Mouse (Mus musculus) liver, embryonic 12.5 days (tissue): ENCODE measurements around the gene Acbd6. TPM values are rescaled to one million over a fixed set of nuclear protein-coding genes. Genes with fewer than 3 reads are reported as not detected.
A peak's percentile ranks its signal among the peaks of the same experiment; 100 is the strongest.

ENCODE experiments used
- ATAC-seq: fragments of 200-750 bp; cut with Nextera tagmentation; 2 replicates; pipeline ENCODE4 v1.8.0; 2017; ENCODE audit warnings: moderate number of reproducible peaks, mild to moderate bottlenecking, moderate library complexity
- H3K27ac ChIP-seq: fragments of 300-500 bp; sonication (generic); 2 replicates; pipeline ENCODE4 v1.5.1; 2016; ENCODE audit warnings: mild to moderate bottlenecking
- H3K27me3 ChIP-seq: fragments of 300-500 bp; sonication (generic); replicated peaks from 2 replicates; pipeline ENCODE4 v1.6.1; 2016; ENCODE audit warnings: mild to moderate bottlenecking, moderate library complexity
- H3K36me3 ChIP-seq: fragments of 300-500 bp; sonication (generic); 2 replicates; pipeline ENCODE4 v1.6.1; 2016; ENCODE audit warnings: mild to moderate bottlenecking, moderate library complexity
- H3K4me1 ChIP-seq: fragments of 300-500 bp; sonication (generic); 2 replicates; pipeline ENCODE4 v1.6.1; 2016
- H3K4me2 ChIP-seq: fragments of 300-500 bp; sonication (generic); 2 replicates; pipeline ENCODE4 v1.6.1; 2016; ENCODE audit warnings: mild to moderate bottlenecking, moderate library complexity
- H3K4me3 ChIP-seq: fragments of 300-500 bp; sonication (generic); 2 replicates; pipeline ENCODE4 v1.5.1; 2016; ENCODE audit warnings: mild to moderate bottlenecking, moderate library complexity
- H3K9ac ChIP-seq: fragments of 300-500 bp; sonication (generic); 2 replicates; pipeline ENCODE4 v1.6.1; 2016; ENCODE audit warnings: mild to moderate bottlenecking, moderate library complexity
- H3K9me3 ChIP-seq: fragments of 300-500 bp; sonication (generic); replicated peaks from 2 replicates; pipeline ENCODE4 v1.6.1; 2016; ENCODE audit warnings: mild to moderate bottlenecking, moderate library complexity
- WGBS: fragments of 180-500 bp; shearing (Covaris S2); methylation state at CpG from one replicate; pipeline ENCODE4 v1.1.7; 2016; ENCODE audit not compliant: insufficient replicate concordance; 5-methylcytosine and 5-hydroxymethylcytosine counted together
- polyA plus RNA-seq: library from polyadenylated mRNA; unstranded; fragments of >200 nt; fragmentation: Nextera tagmentation; extraction: Ambion mirVana; gene quantifications from 2 replicates; pipeline ENCODE4 v1.2.1, GENCODE M21; 2016

Acbd6 gene
- 87.7 and 88.9 TPM in 2 replicates for polyA plus RNA-seq

DNA sequence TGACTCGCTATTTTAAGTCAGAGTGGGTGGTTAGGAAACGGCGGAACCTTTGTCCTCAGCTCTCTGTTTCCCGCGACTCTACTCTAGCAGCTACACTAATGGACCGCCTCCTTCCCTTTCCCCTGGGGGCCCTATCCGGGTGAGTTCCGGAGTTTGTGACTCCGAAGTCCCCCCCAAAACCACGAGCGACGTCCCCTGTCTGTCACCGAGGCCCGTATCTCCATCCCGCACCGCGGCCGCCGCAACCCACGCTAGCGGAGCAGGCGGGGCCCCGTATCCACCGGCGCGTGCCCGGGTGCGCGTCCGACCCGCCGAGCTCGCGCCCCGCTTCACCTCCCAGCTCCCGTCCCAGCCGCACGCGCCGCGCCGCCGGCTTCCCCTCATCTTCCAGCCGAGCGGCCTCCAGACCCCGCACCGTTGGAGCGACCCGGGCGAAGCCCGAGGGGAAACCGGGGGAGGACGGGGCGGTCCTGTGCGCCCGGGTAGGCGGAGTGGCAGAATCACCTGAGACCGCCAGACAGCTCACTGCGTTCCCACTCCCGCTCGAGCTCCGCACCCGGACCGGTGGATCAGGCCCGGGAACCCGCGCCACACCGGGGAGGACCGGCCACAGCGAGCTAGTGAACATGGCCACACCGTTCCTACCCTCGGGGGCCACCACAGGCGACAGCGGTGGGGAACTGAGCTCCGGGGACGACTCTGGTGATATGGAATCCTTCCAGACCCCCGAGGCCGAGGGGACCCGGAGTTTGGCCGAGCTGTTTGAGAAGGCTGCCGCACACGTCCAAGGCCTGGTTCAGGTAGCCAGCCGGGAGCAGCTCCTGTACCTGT, at the start of gene Acbd6:
Gene Acbd6, plus strand, starts transcription at position 109 of the 831 bp plus-strand sequence.
- H3K4me1 ChIP-seq, result peaks cover 45% of the 10 kb centered on the region
- peak within 1 kb of the TSS; percentile 80 for H3K4me2 ChIP-seq
- WGBS, result under 1% methylated on average over 83 of the region's 83 CpGs
- peak within 1 kb of the TSS; percentile 83 for H3K27ac ChIP-seq
- no peaks in the 10 kb centered on the region for H3K36me3 ChIP-seq
- H3K9me3 ChIP-seq, result no peaks in the 10 kb centered on the region
- H3K9ac ChIP-seq, result peak within 1 kb of the TSS; percentile 94
- peak within 1 kb of the TSS; percentile 99 for H3K4me3 ChIP-seq
- ATAC-seq, result peak; percentile 82
- no peaks in the 10 kb centered on the region for H3K27me3 ChIP-seq

DNA sequence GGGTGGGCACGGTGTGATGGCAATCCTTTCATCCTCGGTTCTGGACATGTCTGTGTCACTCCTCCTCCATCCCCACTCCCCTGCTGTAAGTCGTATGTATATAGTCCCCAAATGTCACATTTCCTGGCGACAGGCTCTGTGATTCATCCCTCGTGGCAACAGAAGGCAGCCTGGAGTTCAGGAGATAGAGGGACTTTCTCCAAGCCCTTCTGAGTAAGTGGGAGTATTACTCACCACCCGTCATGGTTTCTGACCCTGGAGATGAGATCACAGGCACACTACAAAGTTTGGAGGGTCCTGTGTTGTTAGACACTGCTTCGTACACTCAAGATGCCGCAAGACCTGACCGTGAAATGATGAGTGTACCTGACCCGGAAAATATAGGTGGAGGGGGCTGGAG, 47.7 kb upstream of the Acbd6 start:
- no peaks in the 10 kb centered on the region for H3K9me3 ChIP-seq
- H3K27ac ChIP-seq, result no peak overlapping the region
- no peak overlapping the region for H3K4me3 ChIP-seq
- no peaks in the 10 kb centered on the region for H3K36me3 ChIP-seq
- H3K9ac ChIP-seq, result no peak overlapping the region
- no peak overlapping the region for H3K4me2 ChIP-seq
- ATAC-seq, result no peak
- 60% methylated on average over 10 of the region's 10 CpGs for WGBS
- no peaks in the 10 kb centered on the region for H3K4me1 ChIP-seq
- peaks cover 13% of the 10 kb centered on the region; the same call in 1 of the 2 replicates for H3K27me3 ChIP-seq

DNA sequence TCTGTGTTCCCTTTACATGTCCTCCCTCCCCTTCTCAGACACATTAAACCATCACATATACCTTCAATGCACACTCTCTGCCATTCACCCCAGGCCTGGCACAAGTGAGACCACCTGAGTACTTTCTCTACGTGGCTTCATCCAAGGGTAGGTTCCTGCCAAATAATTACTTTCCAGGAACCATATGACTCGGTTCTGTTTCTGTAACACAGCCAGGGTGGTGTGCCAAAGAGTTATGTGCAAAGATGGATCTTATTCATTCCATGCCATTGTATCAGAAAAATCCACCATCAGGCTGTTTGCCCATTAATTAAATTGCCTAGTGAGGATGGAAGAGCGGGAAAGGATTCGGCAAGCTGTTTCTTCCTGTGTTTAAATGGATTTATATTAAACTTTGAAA, 42.1 kb upstream of the Acbd6 start:
- WGBS, result 83% methylated on average over 4 of the region's 4 CpGs
- Histone ChIP-seq H3K4me3 (no peak overlapping the region), H3K36me3 (no peaks in the 10 kb centered on the region), H3K4me2 (no peak overlapping the region), H3K4me1 (no peaks in the 10 kb centered on the region), H3K9ac (no peak overlapping the region), H3K27me3 (0 out of 2 replicates have a peak, but pooled peaks cover 5% of the 10 kb centered on the region), H3K9me3 (no peaks in the 10 kb centered on the region), H3K27ac (no peak overlapping the region)
- ATAC-seq, result no peak

DNA sequence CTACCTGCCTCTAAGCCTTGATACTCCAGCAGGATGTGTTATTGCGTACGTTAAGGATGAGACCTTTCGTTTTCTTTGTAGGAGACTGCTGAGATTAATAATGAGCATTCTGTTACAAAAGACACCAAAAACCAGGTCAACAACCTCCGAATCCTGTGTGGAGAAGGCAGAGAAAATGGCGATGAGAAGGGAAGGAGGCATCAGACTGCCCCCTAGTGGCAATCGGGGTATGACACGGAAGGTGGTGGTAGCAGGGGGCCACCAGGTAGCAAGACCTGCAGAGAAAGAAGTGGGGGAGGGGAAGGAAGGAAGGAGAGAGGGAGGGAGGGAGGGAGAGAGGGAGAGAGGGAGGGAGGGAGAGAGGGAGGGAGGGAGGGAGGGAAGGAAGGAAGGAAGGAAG, 41.3 kb upstream of the Acbd6 start:
- H3K9me3 ChIP-seq, result no peaks in the 10 kb centered on the region
- no peak overlapping the region for H3K4me2 ChIP-seq
- ATAC-seq, result no peak

DNA sequence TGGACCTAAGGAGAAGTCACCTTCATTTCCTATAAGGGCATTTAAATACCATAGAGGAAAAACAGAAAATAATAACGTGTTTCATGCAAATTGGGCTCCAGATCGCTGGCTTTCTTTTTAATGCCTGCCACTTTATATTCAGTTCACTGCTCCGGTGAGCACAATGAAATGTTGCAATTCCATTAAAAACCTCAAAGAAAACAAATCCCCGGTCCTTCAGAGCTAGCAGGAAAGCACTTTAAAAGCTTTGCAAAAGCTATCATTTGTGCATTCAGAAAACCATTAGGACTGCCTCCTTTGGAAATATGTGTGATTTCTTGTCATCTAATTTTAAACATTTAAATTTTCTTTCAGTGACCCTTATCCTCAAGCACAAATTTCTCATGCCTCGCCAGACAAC, 40.9 kb upstream of the Acbd6 start:
- no peaks in the 10 kb centered on the region for H3K9me3 ChIP-seq
- no peak for ATAC-seq

More for the DNA sequence above, 41.3 kb upstream of the Acbd6 start:
- H3K27me3 ChIP-seq, result no peaks in the 10 kb centered on the region
- no peak overlapping the region for H3K4me3 ChIP-seq
- no peaks in the 10 kb centered on the region for H3K36me3 ChIP-seq
- no peak overlapping the region for H3K27ac ChIP-seq
- H3K9ac ChIP-seq, result no peak overlapping the region
- WGBS, result 37% methylated on average over 7 of the region's 7 CpGs
- no peaks in the 10 kb centered on the region for H3K4me1 ChIP-seq

DNA sequence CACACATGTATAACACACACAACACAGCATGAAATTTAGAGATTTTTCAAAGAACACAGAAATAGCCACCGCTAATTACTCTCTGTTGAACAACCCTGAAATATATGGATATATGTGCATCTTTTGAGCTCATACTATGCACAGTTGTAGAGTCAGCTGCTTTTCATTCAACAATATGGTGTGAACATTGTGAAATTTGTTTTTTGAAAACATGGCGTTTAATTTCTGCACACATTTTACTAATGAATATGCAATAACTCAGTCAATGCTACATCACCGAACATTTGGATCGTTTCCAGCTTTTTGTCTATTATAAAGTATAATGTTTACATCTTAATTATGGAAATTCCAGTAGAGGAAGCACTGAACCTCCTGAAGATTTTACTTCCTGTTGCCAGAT, 37.6 kb upstream of the Acbd6 start:
- no peak overlapping the region for H3K4me3 ChIP-seq
- ATAC-seq, result no peak
- no peaks in the 10 kb centered on the region for H3K4me1 ChIP-seq
- no peaks in the 10 kb centered on the region for H3K36me3 ChIP-seq
- no peaks in the 10 kb centered on the region for H3K9me3 ChIP-seq
- no peak overlapping the region for H3K9ac ChIP-seq
- 82% methylated on average over 4 of the region's 4 CpGs for WGBS
- H3K4me2 ChIP-seq, result no peak overlapping the region
- no peaks in the 10 kb centered on the region for H3K27me3 ChIP-seq
- H3K27ac ChIP-seq, result no peak overlapping the region

More for the DNA sequence above, 40.9 kb upstream of the Acbd6 start:
- Histone ChIP-seq H3K4me2 (no peak overlapping the region), H3K36me3 (no peaks in the 10 kb centered on the region), H3K4me1 (no peaks in the 10 kb centered on the region), H3K4me3 (no peak overlapping the region), H3K9ac (no peak overlapping the region), H3K27me3 (no peaks in the 10 kb centered on the region), H3K27ac (no peak overlapping the region)
- 70% methylated on average over 5 of the region's 5 CpGs for WGBS

DNA sequence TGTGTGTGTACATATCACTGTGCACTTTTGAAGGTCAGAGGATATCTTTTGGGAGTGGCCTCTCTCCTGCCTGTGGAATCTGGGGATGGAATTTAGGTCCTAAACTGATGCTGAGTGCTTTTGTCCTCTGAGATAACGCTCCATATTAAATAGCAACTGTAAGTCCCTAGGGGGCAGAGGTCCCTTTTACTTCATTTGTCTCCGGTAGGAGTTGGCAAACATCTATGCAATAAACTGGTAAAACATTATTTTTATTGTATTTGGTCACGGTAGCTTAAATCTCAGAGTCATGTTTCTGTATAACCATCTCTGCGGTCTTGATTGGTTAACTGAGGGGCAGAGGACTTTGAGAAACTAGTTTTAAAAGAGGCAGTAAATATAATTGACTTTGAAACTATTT, 35.4 kb upstream of the Acbd6 start:
- Histone ChIP-seq H3K4me1 (peaks cover 3% of the 10 kb centered on the region; the same call in 1 of the 2 replicates), H3K36me3 (no peaks in the 10 kb centered on the region), H3K27ac (no peak overlapping the region), H3K27me3 (peaks cover 4% of the 10 kb centered on the region; the same call in 1 of the 2 replicates), H3K9me3 (no peaks in the 10 kb centered on the region), H3K4me3 (no peak overlapping the region), H3K9ac (no peak overlapping the region), H3K4me2 (no peak overlapping the region)
- no peak for ATAC-seq
- 77% methylated on average over 4 of the region's 4 CpGs for WGBS

DNA sequence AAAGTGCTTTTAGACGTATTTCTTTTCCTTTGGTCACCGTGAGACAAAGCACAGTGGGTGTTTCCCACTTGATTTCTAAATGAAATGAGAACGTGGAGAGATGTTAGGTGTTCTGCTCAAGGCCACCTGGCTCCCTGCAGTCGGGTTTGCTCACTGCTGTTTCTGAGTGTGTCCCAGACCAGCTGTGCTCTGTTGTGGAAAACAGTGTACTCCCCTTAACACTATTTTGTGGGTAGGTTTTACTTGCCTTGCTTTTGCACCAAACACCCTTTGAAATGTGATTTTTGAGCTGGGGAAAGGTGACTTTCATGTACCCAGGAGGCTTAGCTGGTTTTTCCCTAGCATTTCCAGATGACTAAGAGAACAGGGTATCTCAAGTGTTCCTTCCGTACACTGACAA, 31.7 kb upstream of the Acbd6 start:
- no peaks in the 10 kb centered on the region for H3K9me3 ChIP-seq
- H3K4me1 ChIP-seq, result peaks cover 12% of the 10 kb centered on the region
- H3K4me2 ChIP-seq, result no peak overlapping the region
- no peaks in the 10 kb centered on the region for H3K36me3 ChIP-seq
- no peak overlapping the region for H3K9ac ChIP-seq
- no peak overlapping the region for H3K4me3 ChIP-seq
- no peak overlapping the region for H3K27ac ChIP-seq
- no peak for ATAC-seq
- 55% methylated on average over 5 of the region's 5 CpGs for whole genome bisulfite sequencing
- H3K27me3 ChIP-seq, result peaks cover 4% of the 10 kb centered on the region

DNA sequence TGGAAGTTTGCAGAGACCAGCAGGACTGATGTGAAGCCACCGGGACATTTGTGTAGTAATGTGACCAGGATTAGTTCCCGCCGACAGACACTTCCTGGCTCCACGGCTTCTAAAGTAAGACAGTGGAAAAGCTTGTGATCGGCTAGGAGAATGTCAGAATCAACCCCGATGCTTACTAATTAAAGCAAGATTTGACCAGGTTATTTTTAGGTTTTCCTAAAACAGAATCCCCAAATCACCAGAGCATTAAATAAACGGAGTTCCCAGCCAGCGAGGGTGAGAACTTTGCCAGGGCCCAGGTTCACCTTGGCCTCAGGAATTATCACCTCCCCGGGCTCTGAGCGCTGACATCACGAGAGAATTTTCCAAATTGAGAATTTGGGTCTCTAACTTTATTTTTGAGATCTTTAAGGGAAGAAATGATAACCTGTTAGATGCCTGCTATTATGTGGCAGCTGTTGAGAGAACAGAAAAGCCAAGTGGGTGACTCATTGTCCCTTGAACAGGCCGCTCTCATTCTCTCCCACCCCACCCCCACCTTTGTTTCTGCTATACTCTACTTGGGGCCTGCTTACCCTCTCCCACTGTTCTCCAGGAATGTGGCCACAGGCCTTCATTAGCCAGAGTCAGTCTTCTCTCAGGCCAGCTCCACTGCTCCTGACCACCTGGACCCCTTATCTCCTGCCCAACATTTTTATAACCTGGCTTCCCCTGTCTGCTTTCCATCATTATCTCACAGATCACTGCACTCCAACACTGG, 30.7 kb upstream of the Acbd6 start:
- H3K27ac ChIP-seq, result no peak overlapping the region
- H3K9ac ChIP-seq, result no peak overlapping the region
- no peak overlapping the region for H3K4me3 ChIP-seq
- WGBS, result 40% methylated on average over 12 of the region's 12 CpGs
- peaks cover 4% of the 10 kb centered on the region for H3K27me3 ChIP-seq
- H3K36me3 ChIP-seq, result no peaks in the 10 kb centered on the region
- H3K4me1 ChIP-seq, result peaks cover 12% of the 10 kb centered on the region
- H3K4me2 ChIP-seq, result no peak overlapping the region
- H3K9me3 ChIP-seq, result no peaks in the 10 kb centered on the region
- ATAC-seq, result no peak

DNA sequence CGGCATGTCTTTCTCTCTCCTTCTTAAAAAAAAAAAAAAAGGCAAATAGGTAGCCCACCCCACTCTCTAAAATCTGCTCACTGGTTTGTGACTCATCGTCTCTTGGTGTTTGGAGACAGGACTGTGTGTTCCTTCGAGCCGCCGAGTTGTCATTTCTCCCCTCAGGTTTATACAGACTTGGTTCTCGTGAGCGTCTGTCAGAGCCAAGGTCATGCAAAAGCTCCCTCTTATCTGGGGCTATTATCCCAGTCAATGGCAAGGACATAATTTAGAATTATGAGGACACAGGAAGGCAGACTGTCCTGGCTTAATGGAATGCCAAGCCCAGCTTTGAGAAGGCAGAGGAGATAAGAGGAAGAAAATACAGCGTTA, 30.1 kb upstream of the Acbd6 start:
- WGBS, result 25% methylated on average over 8 of the region's 8 CpGs
- no peak overlapping the region for H3K4me3 ChIP-seq
- no peak overlapping the region for H3K9ac ChIP-seq
- H3K9me3 ChIP-seq, result no peaks in the 10 kb centered on the region
- peaks cover 12% of the 10 kb centered on the region for H3K4me1 ChIP-seq
- ATAC-seq, result no peak
- H3K27ac ChIP-seq, result no peak overlapping the region
- 0 out of 2 replicates have a peak overlapping the region, but pooled peaks have one; percentile 23 for H3K4me2 ChIP-seq
- H3K36me3 ChIP-seq, result no peaks in the 10 kb centered on the region
- peaks cover 4% of the 10 kb centered on the region for H3K27me3 ChIP-seq

DNA sequence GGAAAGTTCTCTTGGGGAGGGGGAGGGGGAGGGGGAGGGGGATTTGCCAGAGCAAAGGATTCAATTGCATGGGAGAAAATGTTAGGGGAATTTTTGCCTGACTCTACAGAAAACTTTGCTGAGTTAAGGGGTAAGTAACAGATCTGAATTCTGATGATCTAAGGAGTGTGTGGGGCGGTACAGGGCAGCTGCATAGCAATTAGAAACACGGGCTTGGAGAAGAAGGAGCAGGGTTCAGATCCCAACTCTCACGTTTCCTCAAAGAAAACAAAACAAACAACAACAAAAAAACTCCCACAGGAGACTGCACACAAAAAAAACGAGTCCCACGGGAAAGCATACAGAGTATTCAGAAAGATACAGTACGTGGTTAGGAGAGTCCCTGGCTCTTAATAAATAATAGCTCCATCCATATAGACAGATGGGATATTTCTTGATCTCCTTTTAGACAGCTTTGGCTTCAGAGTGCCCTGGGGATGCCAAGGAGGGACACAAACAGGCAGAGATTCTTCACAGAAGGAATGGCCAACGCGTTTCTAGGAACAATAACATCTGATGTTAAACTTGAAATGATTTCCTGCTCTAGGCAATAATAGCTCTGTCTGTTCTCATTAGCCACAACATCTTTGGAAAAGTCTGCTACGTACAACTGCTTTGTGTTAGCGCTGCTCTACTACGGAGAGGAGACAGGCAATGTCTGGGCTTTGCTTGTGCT, 29.4 kb upstream of the Acbd6 start:
- no peaks in the 10 kb centered on the region for H3K9me3 ChIP-seq
- ATAC-seq, result no peak
- WGBS, result 49% methylated on average over 11 of the region's 11 CpGs
- H3K9ac ChIP-seq, result no peak overlapping the region
- H3K4me2 ChIP-seq, result no peak overlapping the region
- peaks cover 4% of the 10 kb centered on the region for H3K27me3 ChIP-seq
- H3K27ac ChIP-seq, result no peak overlapping the region
- H3K4me1 ChIP-seq, result peaks cover 12% of the 10 kb centered on the region
- H3K4me3 ChIP-seq, result no peak overlapping the region
- no peaks in the 10 kb centered on the region for H3K36me3 ChIP-seq
